ENCODE assay signal across 8 mouse cellular contexts in genomic region chr7:6729061-6729817, GRCm38 (mm10). TPM values are rescaled to one million over a fixed set of nuclear protein-coding genes. Genes with fewer than 3 reads are reported as not detected.
DNase-seq lines count a peak whose midpoint lies in the region.

No protein-coding gene starts in this region.

- DNase-seq in adrenal gland, postnatal 10 days, result peak; percentile 96
- peak; percentile 95 for DNase-seq in embryo, embryonic 10.5 days (ENCODE audit: low spot score)
- peak; percentile 97 for DNase-seq in gastrocnemius, postnatal 14 days
- peak; percentile 69 for DNase-seq in hindlimb bud, embryonic 11.5 days (ENCODE audit: extremely low spot score, low read depth, low spot score)
- DNase-seq in left cerebral cortex, adult 8-10 months (ENCODE audit: low spot score in 2 of 2), result peak; percentile 74 to 97
- DNase-seq in right cerebral cortex, adult 2 months (ENCODE audit: low spot score in 2 of 2), result peak; percentile 91 to 93
- DNase-seq in yolk sac, embryonic 10.5 days (ENCODE audit: low spot score), result peak; percentile 94

- H3K4me3 ChIP-seq in macrophage (ENCODE audit: inconsistent target), result peak overlapping the region; percentile 6; the same call in 1 of the 2 replicates

- intact Hi-C loops in gastrocnemius, postnatal 14 days (cut with DNase I; ENCODE audit: low total_unique reads), result no loop called here

- H3K27ac ChIP-seq in macrophage, result no peak overlapping the region

- no peaks in the 10 kb centered on the region for H3K36me3 ChIP-seq in macrophage (ENCODE audit: inconsistent target)

- 51% methylated on average over 37 of the region's 37 CpGs for WGBS in macrophage (ENCODE audit: missing documents)

- no peaks in the 10 kb centered on the region for H3K79me2 ChIP-seq in macrophage (ENCODE audit: inconsistent target)

RNA-seq across cellular contexts. Expression of gene Peg3, which starts 1.0 kb away (rescaled TPM):
- 100 to 1,000 TPM in 1 of 2 experiments, 10 to 100 TPM in 1; 97.3 to 102 TPM for total RNA-seq in adrenal gland, postnatal 10 days (2021)
- total RNA-seq in gastrocnemius, postnatal 14 days (2021), result 10 to 100 TPM; 75.6 to 83.0 TPM
- total RNA-seq in left cerebral cortex, adult 8-10 months (2022), result 100 to 1,000 TPM; 200 to 223 (median 214) TPM
- total RNA-seq in macrophage (2018; cell fraction: chromatin; rRNA removed), result 10 to 100 TPM in 1 of 26 experiments, under 1 TPM in 7, not detected in 18; 0.07 to 12.1 (median 0.11) TPM
- total RNA-seq in macrophage (2018; cell fraction: cytosol; rRNA removed), result not detected
- total RNA-seq in macrophage (2018; cell fraction: nucleus; rRNA removed), result 1 to 10 TPM in 1 of 26 experiments, not detected in 25; 1.8 TPM
- polyA plus RNA-seq in macrophage (2018), result not detected in 3 replicates

RNA-seq across cellular contexts. Expression of gene Usp29, which starts 1.1 kb away (rescaled TPM):
- 1 to 10 TPM; 2.8 to 4.0 TPM for total RNA-seq in adrenal gland, postnatal 10 days (2021)
- total RNA-seq in gastrocnemius, postnatal 14 days (2021), result 1 to 10 TPM; 1.8 to 2.0 TPM
- total RNA-seq in left cerebral cortex, adult 8-10 months (2022), result 10 to 100 TPM; 45.1 to 54.2 (median 45.9) TPM
- total RNA-seq in macrophage (2018; cell fraction: chromatin; rRNA removed), result under 1 TPM in 1 of 26 experiments, not detected in 25; 0.35 TPM
- not detected for total RNA-seq in macrophage (2018; cell fraction: cytosol; rRNA removed)
- not detected for total RNA-seq in macrophage (2018; cell fraction: nucleus; rRNA removed)
- polyA plus RNA-seq in macrophage (2018), result not detected in 3 replicates

RNA-seq across cellular contexts. Expression of gene Zim1, which starts 33.0 kb away (rescaled TPM):
- 10 to 100 TPM; 28.9 to 33.8 TPM for total RNA-seq in adrenal gland, postnatal 10 days (2021)
- 10 to 100 TPM; 48.7 to 49.3 TPM for total RNA-seq in gastrocnemius, postnatal 14 days (2021)
- total RNA-seq in left cerebral cortex, adult 8-10 months (2022), result 1 to 10 TPM; 2.1 to 7.0 (median 5.5) TPM
- total RNA-seq in macrophage (2018; cell fraction: chromatin; rRNA removed), result 1 to 10 TPM in 1 of 26 experiments, not detected in 25; 1.5 TPM
- total RNA-seq in macrophage (2018; cell fraction: cytosol; rRNA removed), result not detected
- total RNA-seq in macrophage (2018; cell fraction: nucleus; rRNA removed), result not detected
- not detected in 3 replicates for polyA plus RNA-seq in macrophage (2018)

Comparison
In these comparisons a context has a peak if more than half of its experiments do, and no peak if none do; other contexts are left out.
1. RNA of gene Usp29, which starts 1.1 kb away (total RNA-seq): 45.1 to 54.2 TPM in left cerebral cortex, adult 8-10 months; 2.8 to 4.0 TPM in adrenal gland, postnatal 10 days and 1.8 to 2.0 TPM in gastrocnemius, postnatal 14 days; every median in the first group is over 4 times any median in the second.
2. Peak in every context shown above with its lines, with median percentiles within 50 percentile points of each other: DNase-seq.